Mouse (Mus musculus) forebrain, embryonic 11.5 days (tissue): ENCODE measurements around the gene Trim11. TPM values are rescaled to one million over a fixed set of nuclear protein-coding genes. Genes with fewer than 3 reads are reported as not detected.

Experiments used
- ATAC-seq: fragments of 200-750 bp; cut with Nextera tagmentation; replicated peaks from 2 replicates; pipeline ENCODE4 v1.8.0; 2017; ENCODE audit warnings: moderate TSS enrichment; ENCODE audit not compliant: low FRiP score
- DNase-seq: peaks from one replicate; pipeline ENCODE4 v3.0.0-alpha.2; 2017; ENCODE audit warnings: low spot score
- H3K27ac ChIP-seq: fragments of 300-500 bp; sonication (generic); 2 replicates; pipeline ENCODE4 v1.5.1; 2014; ENCODE audit warnings: low read depth, low read length
- H3K27me3 ChIP-seq: fragments of 300-500 bp; sonication (generic); 2 replicates; pipeline ENCODE4 v1.6.1; 2014; ENCODE audit warnings: mild to moderate bottlenecking, low read length, mixed read lengths; ENCODE audit not compliant: control insufficient read depth, insufficient read depth
- H3K36me3 ChIP-seq: fragments of 300-500 bp; sonication (generic); 2 replicates; pipeline ENCODE4 v1.6.1; 2014; ENCODE audit warnings: mild to moderate bottlenecking, low read length, moderate library complexity, mixed read lengths; ENCODE audit not compliant: control insufficient read depth, insufficient read depth
- H3K4me1 ChIP-seq: fragments of 300-500 bp; sonication (generic); replicated peaks from 2 replicates; pipeline ENCODE4 v1.6.1; 2014; ENCODE audit warnings: low read length, mixed read lengths; ENCODE audit not compliant: control insufficient read depth, insufficient read depth
- H3K4me2 ChIP-seq: fragments of 300-500 bp; sonication (generic); 2 replicates; pipeline ENCODE4 v1.6.1; 2014; ENCODE audit warnings: low read depth, mild to moderate bottlenecking, low read length, moderate library complexity, mixed read lengths; ENCODE audit not compliant: severe bottlenecking
- H3K4me3 ChIP-seq: fragments of 300-500 bp; sonication (generic); 2 replicates; pipeline ENCODE4 v1.5.1; 2014; ENCODE audit warnings: low read depth, low read length
- H3K9ac ChIP-seq: fragments of 300-500 bp; sonication (generic); 2 replicates; pipeline ENCODE4 v1.6.1; 2014; ENCODE audit warnings: low read length
- H3K9me3 ChIP-seq: fragments of 300-500 bp; sonication (generic); 2 replicates; pipeline ENCODE4 v1.6.1; 2016; ENCODE audit warnings: low read length, mixed read lengths; ENCODE audit not compliant: control insufficient read depth
- WGBS: fragments of 180-500 bp; shearing (Covaris S2); extraction: QIAGEN DNeasy Blood & Tissue Kit; methylation state at CpG from one replicate; pipeline ENCODE4 v1.1.7; 2014; 5-methylcytosine and 5-hydroxymethylcytosine counted together
- polyA plus RNA-seq: library from polyadenylated mRNA; unstranded; fragments of >200 nt; fragmentation: Nextera tagmentation; extraction: Ambion mirVana; gene quantifications from 2 replicates; pipeline ENCODE4 v1.2.1, GENCODE M21; 2014

Gene Trim11
- polyA plus RNA-seq, 1 experiment from 2014 or later = 17.3 TPM

GRCm38 (mm10) chr11:58969659-58970058 lies 8.2 kb upstream of the Trim11 start:
- Histone ChIP-seq H3K9me3 (no peaks in the 10 kb centered on the region), H3K4me2 (no peak overlapping the region), H3K36me3 (no peaks in the 10 kb centered on the region), H3K9ac (no peak overlapping the region), H3K27ac (no peak overlapping the region), H3K27me3 (no peaks in the 10 kb centered on the region), H3K4me3 (no peak overlapping the region), H3K4me1 (no peaks in the 10 kb centered on the region; the same call in 1 of the 2 replicates)
- WGBS = 86% methylated on average over 6 of the region's 6 CpGs
- ATAC-seq = no peak
- DNase-seq = no peak

GRCm38 (mm10) chr11:58970831-58971530 lies 6.9 kb upstream of the Trim11 start:
- no peaks in the 10 kb centered on the region for H3K4me1 ChIP-seq
- no peaks in the 10 kb centered on the region for H3K9me3 ChIP-seq
- H3K4me2 ChIP-seq = no peak overlapping the region
- H3K36me3 ChIP-seq = no peaks in the 10 kb centered on the region
- H3K9ac ChIP-seq = no peak overlapping the region
- H3K4me3 ChIP-seq = no peak overlapping the region
- 92% methylated on average over 21 of the region's 21 CpGs for WGBS
- ATAC-seq (no peak), DNase-seq (peak; percentile 50)
- no peaks in the 10 kb centered on the region for H3K27me3 ChIP-seq
- H3K27ac ChIP-seq = no peak overlapping the region

- WGBS = 90% methylated on average over 3 of the region's 3 CpGs
- ATAC-seq (no peak), DNase-seq (no peak)
- Histone ChIP-seq H3K4me1 (no peaks in the 10 kb centered on the region), H3K27ac (no peak overlapping the region), H3K4me3 (no peak overlapping the region), H3K36me3 (no peaks in the 10 kb centered on the region), H3K9ac (no peak overlapping the region), H3K4me2 (no peak overlapping the region), H3K27me3 (no peaks in the 10 kb centered on the region), H3K9me3 (no peaks in the 10 kb centered on the region)
Measured at GRCm38 (mm10) chr11:58971796-58972195, 6.1 kb upstream of the Trim11 start.

- H3K36me3 ChIP-seq = no peaks in the 10 kb centered on the region
Measured at GRCm38 (mm10) chr11:58974414-58974813, 3.5 kb upstream of the Trim11 start.

GRCm38 (mm10) chr11:58977150-58977549 lies 743 bp upstream of the Trim11 start:
- Histone ChIP-seq H3K4me2 (peak overlapping the region; percentile 96), H3K4me1 (peaks cover 14% of the 10 kb centered on the region; the same call in 1 of the 2 replicates), H3K4me3 (peak overlapping the region; percentile 94), H3K9ac (peak overlapping the region; percentile 93), H3K9me3 (no peaks in the 10 kb centered on the region), H3K27me3 (no peaks in the 10 kb centered on the region), H3K27ac (0 out of 2 replicates have a peak overlapping the region, but pooled peaks have one; percentile 41), H3K36me3 (no peaks in the 10 kb centered on the region)
- DNase-seq = no peak
- no peak for ATAC-seq
- WGBS = under 1% methylated on average over 29 of the region's 29 CpGs

More at GRCm38 (mm10) chr11:58974414-58974813, 3.5 kb upstream of the Trim11 start:
- H3K4me3 ChIP-seq = no peak overlapping the region
- ATAC-seq (no peak), DNase-seq (no peak)
- no peak overlapping the region for H3K4me2 ChIP-seq
- H3K27ac ChIP-seq = no peak overlapping the region
- no peak overlapping the region for H3K9ac ChIP-seq
- no peaks in the 10 kb centered on the region for H3K27me3 ChIP-seq
- H3K4me1 ChIP-seq = peaks cover 10% of the 10 kb centered on the region; the same call in 1 of the 2 replicates
- WGBS = 90% methylated on average over 3 of the region's 3 CpGs
- H3K9me3 ChIP-seq = no peaks in the 10 kb centered on the region

- Histone ChIP-seq H3K9me3 (no peaks in the 10 kb centered on the region), H3K27ac (no peak overlapping the region), H3K4me1 (peaks cover 14% of the 10 kb centered on the region; the same call in 1 of the 2 replicates), H3K4me2 (peak overlapping the region; percentile 96), H3K27me3 (no peaks in the 10 kb centered on the region), H3K4me3 (peak overlapping the region; percentile 94), H3K36me3 (no peaks in the 10 kb centered on the region; the same call in 1 of the 2 replicates), H3K9ac (peak overlapping the region; percentile 93)
- under 1% methylated on average over 21 of the region's 21 CpGs for WGBS
- no peak for DNase-seq
- no peak; the same call in 1 of the 2 replicates for ATAC-seq
Measured at GRCm38 (mm10) chr11:58977607-58978026, 276 bp upstream of the Trim11 start.

GRCm38 (mm10) chr11:58978706-58979030 lies 775 bp downstream of the Trim11 start:
- 3% methylated on average over 5 of the region's 5 CpGs for WGBS
- Histone ChIP-seq H3K4me1 (peaks cover 14% of the 10 kb centered on the region; the same call in 1 of the 2 replicates), H3K4me2 (peak overlapping the region; percentile 96), H3K36me3 (no peaks in the 10 kb centered on the region; the same call in 1 of the 2 replicates), H3K9me3 (no peaks in the 10 kb centered on the region), H3K4me3 (peak overlapping the region; percentile 94), H3K27ac (no peak overlapping the region), H3K9ac (peak overlapping the region; percentile 93), H3K27me3 (no peaks in the 10 kb centered on the region)
- ATAC-seq (no peak), DNase-seq (no peak)

- Histone ChIP-seq H3K4me2 (peak overlapping the region; percentile 96), H3K9me3 (no peaks in the 10 kb centered on the region), H3K27me3 (no peaks in the 10 kb centered on the region), H3K9ac (peak overlapping the region; percentile 93), H3K27ac (no peak overlapping the region), H3K36me3 (no peaks in the 10 kb centered on the region; the same call in 1 of the 2 replicates), H3K4me1 (peaks cover 14% of the 10 kb centered on the region; the same call in 1 of the 2 replicates), H3K4me3 (peak overlapping the region; percentile 94)
- DNase-seq = no peak
- WGBS = 78% methylated on average over 3 of the region's 3 CpGs
- ATAC-seq = no peak
Measured at GRCm38 (mm10) chr11:58979183-58979582, 1.3 kb downstream of the Trim11 start.
